Mouse (Mus musculus): ENCODE results near the gene Pcnx4. TPM values are rescaled to one million over a fixed set of nuclear protein-coding genes. Genes with fewer than 3 reads are reported as not detected.
"Not testable (repeated sequence)": the region's sequence is repeated elsewhere in the genome, so short reads cannot be mapped to it uniquely, and the experiment has no call there.

The Pcnx4 gene
- total RNA-seq, 2 experiments from 2014 or later: 3.4 to 3.7 TPM

- DNase-seq: no peak
These were observed 57.8 kb downstream of the Pcnx4 start for GRCm38 (mm10) chr12:72594001-72594400.

DNA sequence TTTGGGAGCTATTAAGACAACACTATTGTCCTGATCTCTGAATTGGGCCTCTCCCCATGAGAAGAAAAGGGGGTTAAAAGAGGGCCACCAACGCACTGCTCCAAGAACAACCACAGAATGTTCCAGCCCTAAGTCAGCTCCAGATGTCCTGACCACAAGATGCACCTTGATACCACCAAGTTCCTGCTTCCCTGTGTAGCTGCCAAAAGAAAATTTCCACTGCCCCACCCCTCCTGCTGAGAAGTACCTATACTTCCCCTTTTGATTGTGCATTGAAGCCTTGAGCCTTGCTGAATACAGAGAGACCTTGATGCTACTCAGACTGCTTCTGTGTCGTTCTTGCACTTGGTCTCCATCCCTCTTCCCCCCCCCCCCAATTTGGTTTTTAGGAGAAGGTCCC lies 62.5 kb downstream of the Pcnx4 start:
- DNase-seq: not testable (repeated sequence)

DNA sequence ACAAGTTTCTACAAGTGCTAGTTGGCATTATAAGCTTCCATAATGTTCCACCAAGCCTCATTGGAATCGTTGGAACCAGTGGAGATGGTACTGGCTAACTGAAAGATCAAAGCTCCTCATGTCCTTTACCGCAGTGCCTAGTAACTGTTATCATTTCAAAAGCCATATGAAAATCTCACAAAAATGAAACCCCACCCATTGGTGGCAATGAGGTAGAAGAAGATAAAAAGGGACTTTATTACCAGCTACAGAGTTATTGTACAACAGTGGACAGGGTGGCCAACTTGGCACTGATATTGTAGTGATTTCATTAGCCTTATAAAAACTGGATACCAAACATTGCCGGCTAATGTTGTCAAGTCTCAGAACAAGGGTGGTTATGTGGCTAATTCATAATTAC lies 75.9 kb downstream of the Pcnx4 start:
- DNase-seq: no peak

- no peak for DNase-seq
These were observed 84.7 kb downstream of the Pcnx4 start for GRCm38 (mm10) chr12:72620856-72621255.

DNA sequence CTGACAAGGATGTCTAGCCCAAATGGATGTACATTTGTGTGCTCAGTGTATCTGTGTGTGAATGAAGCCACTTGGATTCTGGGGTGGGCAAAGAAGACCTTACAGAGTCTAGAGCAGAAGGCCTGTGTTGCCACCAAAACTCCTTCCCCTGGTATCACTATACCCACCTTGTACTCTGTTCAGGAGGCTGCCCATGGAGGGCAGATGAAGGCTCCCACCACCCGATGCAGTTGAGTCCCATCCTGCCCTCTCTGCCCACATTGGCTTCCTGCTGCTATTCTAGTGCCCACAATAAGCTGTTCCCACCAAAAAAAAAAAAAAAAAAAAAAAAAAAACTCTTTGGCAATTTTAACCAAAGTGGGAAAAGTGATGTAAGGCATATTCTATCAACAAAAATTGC lies 85.3 kb downstream of the Pcnx4 start:
- DNase-seq: no peak

GRCm38 (mm10) chr12:72622853-72623496 lies 86.8 kb downstream of the Pcnx4 start:
- DNase-seq: no peak

- no peak for DNase-seq
These were observed 92.6 kb downstream of the Pcnx4 start for GRCm38 (mm10) chr12:72628751-72629150.

Other genes starting within 250 kb of the Pcnx4 start
- 1 to 10 TPM; 2.8 to 4.6 TPM for gene Rtn1, start 127.3 kb upstream of the Pcnx4 start, total RNA-seq (2021)
- under 1 TPM; 0.08 to 0.47 TPM for gene Lrrc9, start 94.5 kb upstream of the Pcnx4 start, total RNA-seq (2021)
- gene Gm4756, start 113.3 kb downstream of the Pcnx4 start, total RNA-seq (2021): not detected
- gene Dhrs7, start 128.5 kb downstream of the Pcnx4 start, total RNA-seq (2021): 10 to 100 TPM; 61.7 to 74.5 TPM
- gene Ppm1a, start 221.1 kb downstream of the Pcnx4 start, total RNA-seq (2021): 100 to 1,000 TPM; 252 to 254 TPM

All from heart, adult 18-20 months (tissue).